Mouse (Mus musculus): ENCODE data around the gene H2-Q4. TPM values are rescaled to one million over a fixed set of nuclear protein-coding genes. Genes with fewer than 3 reads are reported as not detected.

H2-Q4 gene
- polyA plus RNA-seq, 1 experiment from 2014 or later = 2.2 TPM

Other genes with a start within 250 kb of the H2-Q4 start
- 853 and 907 TPM in 2 replicates for gene Apom, start 247.6 kb upstream of the H2-Q4 start, polyA plus RNA-seq (2015; fragmentation: Nextera tagmentation; extraction: Ambion mirVana)
- 19.3 and 20.0 TPM in 2 replicates for gene Bag6, start 244.4 kb upstream of the H2-Q4 start, polyA plus RNA-seq (2015; fragmentation: Nextera tagmentation; extraction: Ambion mirVana)
- 46.9 and 52.2 TPM in 2 replicates for gene Prrc2a, start 214.7 kb upstream of the H2-Q4 start, polyA plus RNA-seq (2015; fragmentation: Nextera tagmentation; extraction: Ambion mirVana)
- 20.5 and 22.2 TPM in 2 replicates for gene Aif1, start 203.5 kb upstream of the H2-Q4 start, polyA plus RNA-seq (2015; fragmentation: Nextera tagmentation; extraction: Ambion mirVana)
- 40.1 and 40.2 TPM in 2 replicates for gene Lst1, start 191.2 kb upstream of the H2-Q4 start, polyA plus RNA-seq (2015; fragmentation: Nextera tagmentation; extraction: Ambion mirVana)
- gene Ltb, start 185.2 kb upstream of the H2-Q4 start, polyA plus RNA-seq (2015; fragmentation: Nextera tagmentation; extraction: Ambion mirVana) = 1.2 and 2.0 TPM in 2 replicates
- 0.31 and 0.36 TPM in 2 replicates for gene Tnf, start 177.6 kb upstream of the H2-Q4 start, polyA plus RNA-seq (2015; fragmentation: Nextera tagmentation; extraction: Ambion mirVana)
- 0.06 TPM in 1 of 2 replicates, not detected in the other for gene Lta, start 174.3 kb upstream of the H2-Q4 start, polyA plus RNA-seq (2015; fragmentation: Nextera tagmentation; extraction: Ambion mirVana)
- 0.24 TPM in 1 of 2 replicates, not detected in the other for gene Gm16181, start 158.8 kb upstream of the H2-Q4 start, polyA plus RNA-seq (2015; fragmentation: Nextera tagmentation; extraction: Ambion mirVana)
- gene Atp6v1g2, start 146.0 kb upstream of the H2-Q4 start, polyA plus RNA-seq (2015; fragmentation: Nextera tagmentation; extraction: Ambion mirVana) = 0.58 and 0.63 TPM in 2 replicates
- gene Nfkbil1, start 143.8 kb upstream of the H2-Q4 start, polyA plus RNA-seq (2015; fragmentation: Nextera tagmentation; extraction: Ambion mirVana) = 3.2 and 3.6 TPM in 2 replicates
- 141 and 150 TPM in 2 replicates for gene Ddx39b, start 137.9 kb upstream of the H2-Q4 start, polyA plus RNA-seq (2015; fragmentation: Nextera tagmentation; extraction: Ambion mirVana)
- 99.7 and 119 TPM in 2 replicates for gene H2-D1, start 116.9 kb upstream of the H2-Q4 start, polyA plus RNA-seq (2015; fragmentation: Nextera tagmentation; extraction: Ambion mirVana)
- gene H2-Q1, start 59.2 kb upstream of the H2-Q4 start, polyA plus RNA-seq (2015; fragmentation: Nextera tagmentation; extraction: Ambion mirVana) = 0.58 and 0.70 TPM in 2 replicates
- 0.94 and 1.4 TPM in 2 replicates for gene H2-Q2, start 37.4 kb upstream of the H2-Q4 start, polyA plus RNA-seq (2015; fragmentation: Nextera tagmentation; extraction: Ambion mirVana)
- gene H2-Q6, start 45.2 kb downstream of the H2-Q4 start, polyA plus RNA-seq (2015; fragmentation: Nextera tagmentation; extraction: Ambion mirVana) = 9.5 and 11.9 TPM in 2 replicates
- 18.4 and 18.7 TPM in 2 replicates for gene H2-Q7, start 59.5 kb downstream of the H2-Q4 start, polyA plus RNA-seq (2015; fragmentation: Nextera tagmentation; extraction: Ambion mirVana)
- 322 and 403 TPM in 2 replicates for gene H2-Q10, start 90.5 kb downstream of the H2-Q4 start, polyA plus RNA-seq (2015; fragmentation: Nextera tagmentation; extraction: Ambion mirVana)
- not detected in 2 replicates for gene Pou5f1, start 126.4 kb downstream of the H2-Q4 start, polyA plus RNA-seq (2015; fragmentation: Nextera tagmentation; extraction: Ambion mirVana)
- gene Tcf19, start 137.2 kb downstream of the H2-Q4 start, polyA plus RNA-seq (2015; fragmentation: Nextera tagmentation; extraction: Ambion mirVana) = 44.6 and 47.9 TPM in 2 replicates
- 7.4 and 8.7 TPM in 2 replicates for gene Cchcr1, start 137.5 kb downstream of the H2-Q4 start, polyA plus RNA-seq (2015; fragmentation: Nextera tagmentation; extraction: Ambion mirVana)
- gene Psors1c2, start 153.6 kb downstream of the H2-Q4 start, polyA plus RNA-seq (2015; fragmentation: Nextera tagmentation; extraction: Ambion mirVana) = 0.14 TPM in 2 replicates
- gene Cdsn, start 172.5 kb downstream of the H2-Q4 start, polyA plus RNA-seq (2015; fragmentation: Nextera tagmentation; extraction: Ambion mirVana) = 0.03 and 0.05 TPM in 2 replicates
- gene 2300002M23Rik, start 187.8 kb downstream of the H2-Q4 start, polyA plus RNA-seq (2015; fragmentation: Nextera tagmentation; extraction: Ambion mirVana) = not detected in 2 replicates
- not detected in 2 replicates for gene Sfta2, start 221.9 kb downstream of the H2-Q4 start, polyA plus RNA-seq (2015; fragmentation: Nextera tagmentation; extraction: Ambion mirVana)
- gene Gm9573, start 247.0 kb downstream of the H2-Q4 start, polyA plus RNA-seq (2015; fragmentation: Nextera tagmentation; extraction: Ambion mirVana) = not detected in 2 replicates

Data from liver, embryonic 15.5 days (tissue).